Comparison of ENCODE assay signal across 32 mouse cellular contexts in genomic region chr4:140743086-140743485, GRCm38 (mm10). TPM values are rescaled to one million over a fixed set of nuclear protein-coding genes. Genes with fewer than 3 reads are reported as not detected.
DNase-seq lines count a peak whose midpoint lies in the region; ATAC-seq and TF ChIP-seq lines count a peak whose summit lies in the region.
"Had no signal": no experiment of that assay in that cellular context is flagged by ENCODE, and none has a peak within 500 bp of the region (broad histone marks: within the 10 kb centered on the region; RNA-seq: fewer than 3 reads in every experiment).

No protein-coding gene starts in this region.

- 44% methylated on average over 4 of the region's 4 CpGs for WGBS in forebrain, embryonic 14.5 days
- 60% methylated on average over 4 of the region's 4 CpGs for WGBS in forebrain, embryonic 10.5 days
- 56% methylated on average over 4 of the region's 4 CpGs for WGBS in hindbrain, embryonic 12.5 days
- WGBS in hindbrain, embryonic 16.5 days = 31% methylated on average over 4 of the region's 4 CpGs

- intact Hi-C loops in gastrocnemius, postnatal 36 days (cut with DNase I) = loop anchor here (2.0 to 10.0 kb wide), 2 partner anchors 16 to 148 kb away; no protein-coding TSS in a partner anchor

- no peaks in the 10 kb centered on the region for H3K4me1 ChIP-seq in forebrain, embryonic 14.5 days (ENCODE audit: control insufficient read depth, insufficient read depth, low read length)
- H3K4me1 ChIP-seq in forebrain, embryonic 10.5 days = peaks cover 23% of the 10 kb centered on the region
- H3K4me1 ChIP-seq in hindbrain, embryonic 12.5 days = peaks cover 9% of the 10 kb centered on the region
- H3K4me1 ChIP-seq in hindbrain, embryonic 16.5 days (ENCODE audit: control insufficient read depth, insufficient read depth, low read depth, low read length) = no peaks in the 10 kb centered on the region
- H3K4me1 ChIP-seq: embryonic facial prominence, embryonic 12.5 days; neural tube, embryonic 15.5 days had no signal

- no peak overlapping the region for H3K4me2 ChIP-seq in forebrain, embryonic 14.5 days (ENCODE audit: low read length)
- no peak overlapping the region for H3K4me2 ChIP-seq in hindbrain, embryonic 12.5 days (replicated peaks)
- H3K4me2 ChIP-seq in hindbrain, embryonic 16.5 days (ENCODE audit: low read length) = no peak overlapping the region
- H3K4me2 ChIP-seq: embryonic facial prominence, embryonic 12.5 days; heart, embryonic 15.5 days; intestine, embryonic 15.5 days; limb, embryonic 13.5 days; liver, embryonic 11.5 days; lung, embryonic 15.5 days; neural tube, embryonic 15.5 days; stomach, embryonic 15.5 days had no signal

- peak; percentile 43 for DNase-seq in forebrain, embryonic 14.5 days (ENCODE audit: low spot score)
- DNase-seq in forebrain, embryonic 10.5 days (ENCODE audit: extremely low spot score, low spot score) = no peak
- peak; percentile 60 for DNase-seq in brain, embryonic 14.5 days (ENCODE audit: low read depth)
- peak; percentile 31 for DNase-seq in mesoderm, embryonic 11.5 days (ENCODE audit: low read depth, low spot score)
- DNase-seq in gastrocnemius, postnatal 36 days = no peak
- DNase-seq in cerebellum, adult 11 months = no peak
- DNase-seq: adrenal gland, adult 8-10 months; cerebellum, adult 9-10 months; cerebellum, postnatal 36 days; kidney, adult 2 months; kidney, postnatal 4 days had no signal

- H3K9ac ChIP-seq in forebrain, embryonic 14.5 days (ENCODE audit: low read length) = no peak overlapping the region
- H3K9ac ChIP-seq in hindbrain, embryonic 12.5 days = no peak overlapping the region
- H3K9ac ChIP-seq in hindbrain, embryonic 16.5 days (ENCODE audit: low read depth, low read length) = no peak overlapping the region
- H3K9ac ChIP-seq: embryonic facial prominence, embryonic 12.5 days; heart, embryonic 15.5 days; intestine, embryonic 15.5 days; limb, embryonic 13.5 days; lung, embryonic 15.5 days; neural tube, embryonic 15.5 days; stomach, embryonic 15.5 days had no signal

- TF ChIP-seq CTCF in brain, embryonic 14.5 days (IDR thresholded peaks at IDR 0.05; ENCODE audit: borderline replicate concordance, extremely low read depth, insufficient read depth, insufficient read length) = no peak

- H3K4me3 ChIP-seq in forebrain, embryonic 14.5 days (ENCODE audit: low read depth, low read length) = no peak overlapping the region
- no peak overlapping the region for H3K4me3 ChIP-seq in forebrain, embryonic 10.5 days
- H3K4me3 ChIP-seq in hindbrain, embryonic 12.5 days = no peak overlapping the region
- H3K4me3 ChIP-seq in hindbrain, embryonic 16.5 days (ENCODE audit: low read length) = no peak overlapping the region
- H3K4me3 ChIP-seq: embryonic facial prominence, embryonic 12.5 days; heart, embryonic 15.5 days; intestine, embryonic 15.5 days; limb, embryonic 13.5 days; lung, embryonic 15.5 days; neural tube, embryonic 15.5 days; stomach, embryonic 15.5 days had no signal

- no peak overlapping the region for H3K27ac ChIP-seq in forebrain, embryonic 14.5 days (ENCODE audit: low read depth, low read length)
- H3K27ac ChIP-seq in forebrain, embryonic 10.5 days = no peak overlapping the region
- no peak overlapping the region for H3K27ac ChIP-seq in hindbrain, embryonic 12.5 days
- H3K27ac ChIP-seq in hindbrain, embryonic 16.5 days (ENCODE audit: low read depth, low read length) = no peak overlapping the region
- H3K27ac ChIP-seq: embryonic facial prominence, embryonic 12.5 days; heart, embryonic 15.5 days; hindbrain, postnatal 0 days; intestine, embryonic 15.5 days; limb, embryonic 13.5 days; lung, embryonic 15.5 days; neural tube, embryonic 15.5 days; stomach, embryonic 15.5 days had no signal

- TF ChIP-seq POLR2A in brain, embryonic 14.5 days (IDR thresholded peaks at IDR 0.05; ENCODE audit: borderline replicate concordance, extremely low read depth, insufficient read depth, insufficient read length, poor library complexity, severe bottlenecking) = no peak

- ATAC-seq in forebrain, embryonic 14.5 days = no peak
- ATAC-seq in hindbrain, embryonic 12.5 days (ENCODE audit: low FRiP score) = 0 out of 2 replicates have a peak, but pooled peaks have one; percentile 21
- ATAC-seq in hindbrain, embryonic 16.5 days = no peak
- ATAC-seq: hindbrain, postnatal 0 days; intestine, embryonic 15.5 days had no signal

- no peaks in the 10 kb centered on the region for H3K27me3 ChIP-seq in forebrain, embryonic 14.5 days (replicated peaks; ENCODE audit: control insufficient read depth, insufficient read depth, low read length)
- peaks cover 20% of the 10 kb centered on the region; the same call in 1 of the 2 replicates for H3K27me3 ChIP-seq in forebrain, embryonic 10.5 days (ENCODE audit: poor library complexity, severe bottlenecking)
- peaks cover 2% of the 10 kb centered on the region; the same call in 1 of the 2 replicates for H3K27me3 ChIP-seq in hindbrain, embryonic 12.5 days
- peaks cover 4% of the 10 kb centered on the region for H3K27me3 ChIP-seq in hindbrain, embryonic 16.5 days (replicated peaks; ENCODE audit: control insufficient read depth, insufficient read depth, low read length)
- H3K27me3 ChIP-seq: embryonic facial prominence, embryonic 12.5 days; intestine, embryonic 15.5 days; limb, embryonic 13.5 days; lung, embryonic 15.5 days; neural tube, embryonic 15.5 days; stomach, embryonic 15.5 days had no signal

- no peaks in the 10 kb centered on the region for H3K9me3 ChIP-seq in forebrain, embryonic 14.5 days (replicated peaks; ENCODE audit: control insufficient read depth, low read length)
- H3K9me3 ChIP-seq in forebrain, embryonic 10.5 days = no peaks in the 10 kb centered on the region
- no peaks in the 10 kb centered on the region for H3K9me3 ChIP-seq in hindbrain, embryonic 12.5 days (replicated peaks)
- no peaks in the 10 kb centered on the region for H3K9me3 ChIP-seq in hindbrain, embryonic 16.5 days (ENCODE audit: control insufficient read depth, low read length)
- H3K9me3 ChIP-seq: embryonic facial prominence, embryonic 12.5 days; G1E; heart, embryonic 15.5 days; intestine, embryonic 15.5 days; limb, embryonic 13.5 days; lung, embryonic 15.5 days; neural tube, embryonic 15.5 days; stomach, embryonic 15.5 days had no signal

- no peaks in the 10 kb centered on the region for H3K36me3 ChIP-seq in forebrain, embryonic 14.5 days (ENCODE audit: control insufficient read depth, insufficient read depth, low read length)
- no peaks in the 10 kb centered on the region for H3K36me3 ChIP-seq in forebrain, embryonic 10.5 days (replicated peaks)
- H3K36me3 ChIP-seq in hindbrain, embryonic 12.5 days = no peaks in the 10 kb centered on the region
- no peaks in the 10 kb centered on the region for H3K36me3 ChIP-seq in hindbrain, embryonic 16.5 days (ENCODE audit: control insufficient read depth, insufficient read depth, low read length)
- H3K36me3 ChIP-seq: embryonic facial prominence, embryonic 12.5 days; G1E; heart, embryonic 15.5 days; intestine, embryonic 15.5 days; limb, embryonic 13.5 days; lung, embryonic 15.5 days; neural tube, embryonic 15.5 days; stomach, embryonic 15.5 days had no signal

RNA-seq across cellular contexts. Expression of gene Padi6, which starts 0.6 kb away (rescaled TPM):
- polyA plus RNA-seq in forebrain, embryonic 14.5 days (2014; fragmentation: Nextera tagmentation; extraction: Ambion mirVana) = not detected in 2 replicates
- not detected in 2 replicates for polyA plus RNA-seq in forebrain, embryonic 10.5 days (2016; fragmentation: Nextera tagmentation; extraction: Ambion mirVana)
- polyA plus RNA-seq in hindbrain, embryonic 12.5 days (2016; fragmentation: Nextera tagmentation; extraction: Ambion mirVana) = 0.09 TPM in 1 of 2 replicates, not detected in the other
- 0.06 TPM in 1 of 2 replicates, not detected in the other for polyA plus RNA-seq in hindbrain, embryonic 16.5 days (2015; fragmentation: Nextera tagmentation; extraction: Ambion mirVana)
- 0.04 TPM in 1 of 2 replicates, not detected in the other for polyA plus RNA-seq in brain, embryonic 14.5 days (2012; rRNA removed)
- total RNA-seq in gastrocnemius, postnatal 36 days (2021) = not detected
- total RNA-seq: adrenal gland, adult 8-10 months; G1E; gastrocnemius, adult 8-10 months; heart, postnatal 25 days; layer of hippocampus, adult 8-10 months; layer of hippocampus, postnatal 25 days; megakaryocyte, adult 5-6 weeks had no signal
- polyA plus RNA-seq: embryonic facial prominence, embryonic 12.5 days; G1E; heart, embryonic 15.5 days; kidney, adult 2 months; kidney, embryonic 16.5 days; limb, embryonic 13.5 days; liver, embryonic 11.5 days; liver, embryonic 16.5 days; neural tube, embryonic 15.5 days; small intestine, adult 2 months had no signal

RNA-seq across cellular contexts. Expression of gene Padi4, which starts 30.9 kb away (rescaled TPM):
- polyA plus RNA-seq in forebrain, embryonic 14.5 days (2014; fragmentation: Nextera tagmentation; extraction: Ambion mirVana) = not detected in 2 replicates
- polyA plus RNA-seq in forebrain, embryonic 10.5 days (2016; fragmentation: Nextera tagmentation; extraction: Ambion mirVana) = 1.4 and 1.5 TPM in 2 replicates
- polyA plus RNA-seq in hindbrain, embryonic 12.5 days (2016; fragmentation: Nextera tagmentation; extraction: Ambion mirVana) = 0.31 and 0.42 TPM in 2 replicates
- polyA plus RNA-seq in hindbrain, embryonic 16.5 days (2015; fragmentation: Nextera tagmentation; extraction: Ambion mirVana) = 0.14 TPM in 1 of 2 replicates, not detected in the other
- polyA plus RNA-seq in brain, embryonic 14.5 days (2012; rRNA removed) = 0.11 and 0.14 TPM in 2 replicates
- total RNA-seq in gastrocnemius, postnatal 36 days (2021) = under 1 TPM in 1 of 2 experiments, not detected in 1; 0.15 TPM
- total RNA-seq: G1E; gastrocnemius, adult 8-10 months; hindbrain, postnatal 0 days; layer of hippocampus, postnatal 25 days; left cerebral cortex, postnatal 36 days had no signal
- polyA plus RNA-seq: embryonic facial prominence, embryonic 12.5 days; hindbrain, postnatal 0 days had no signal

RNA-seq across cellular contexts. Expression of gene Rcc2, which starts 42.7 kb away (rescaled TPM):
- polyA plus RNA-seq in forebrain, embryonic 14.5 days (2014; fragmentation: Nextera tagmentation; extraction: Ambion mirVana) = 23.1 and 32.8 TPM in 2 replicates
- polyA plus RNA-seq in forebrain, embryonic 10.5 days (2016; fragmentation: Nextera tagmentation; extraction: Ambion mirVana) = 40.8 and 44.7 TPM in 2 replicates
- polyA plus RNA-seq in hindbrain, embryonic 12.5 days (2016; fragmentation: Nextera tagmentation; extraction: Ambion mirVana) = 94.4 and 97.8 TPM in 2 replicates
- polyA plus RNA-seq in hindbrain, embryonic 16.5 days (2015; fragmentation: Nextera tagmentation; extraction: Ambion mirVana) = 7.7 and 9.5 TPM in 2 replicates
- polyA plus RNA-seq in brain, embryonic 14.5 days (2012; rRNA removed) = 104 and 106 TPM in 2 replicates
- total RNA-seq in gastrocnemius, postnatal 36 days (2021) = 1 to 10 TPM; 8.1 to 9.5 TPM

Comparison
In these comparisons a context has a peak if more than half of its experiments do, and no peak if none do; other contexts are left out.
1. DNase-seq: peak in forebrain, embryonic 14.5 days (single experiment), brain, embryonic 14.5 days (single experiment) and mesoderm, embryonic 11.5 days (single experiment); none in forebrain, embryonic 10.5 days (single experiment), gastrocnemius, postnatal 36 days (0 of 2) and cerebellum, adult 11 months (single experiment).